Mouse (Mus musculus): ENCODE measurements around the gene Tmco1. TPM values are rescaled to one million over a fixed set of nuclear protein-coding genes. Genes with fewer than 3 reads are reported as not detected.
A peak's percentile ranks its signal among the peaks of the same experiment; 100 is the strongest.

Tmco1 gene
- total and polyA plus RNA-seq, 3 experiments = 110 to 128 TPM; not detected in 1

- Histone ChIP-seq H3K27ac (ENCODE audit: control insufficient read depth, low read depth, low read length) (peak overlapping the region; percentile 2; the same call in 1 of the 2 replicates), H3K79me2 (ENCODE audit: control insufficient read depth, insufficient read depth, low read length, poor library complexity) (peaks cover 29% of the 10 kb centered on the region), H3K9me3 (replicated peaks; ENCODE audit: insufficient read depth, low read length) (no peaks in the 10 kb centered on the region), H3K27me3 (ENCODE audit: control insufficient read depth in 1 of 2, insufficient read depth in 2 of 2, low read length in 2 of 2) (no peaks in the 10 kb centered on the region), H3K4me1 (ENCODE audit: control insufficient read depth in 1 of 2, insufficient read depth in 2 of 2, low read length in 2 of 2) (peaks cover 9 to 13% of the 10 kb centered on the region in 2 experiments), H3K9ac (ENCODE audit: control insufficient read depth, low read depth, low read length, poor library complexity, severe bottlenecking) (no peak overlapping the region), H3K4me3 (ENCODE audit: control insufficient read depth in 1 of 2, insufficient read depth in 1 of 2, low read depth in 2 of 2, low read length in 2 of 2) (no peak overlapping the region), H3K36me3 (ENCODE audit: control insufficient read depth in 1 of 2, insufficient read depth in 2 of 2, low read length in 2 of 2) (peaks cover 12 to 30% of the 10 kb centered on the region in 2 experiments)
- TF ChIP-seq MAX (IDR thresholded peaks at IDR 0.05; ENCODE audit: low read length) = peak; percentile 54; the same call in 1 of the 2 replicates
- no peak for TF ChIP-seq POLR2AphosphoS5 (IDR thresholded peaks at IDR 0.05; ENCODE audit: borderline replicate concordance, low read depth, low read length)
- no peak for TF ChIP-seq E2F4 (IDR thresholded peaks at IDR 0.05; ENCODE audit: borderline replicate concordance, low read depth, low read length)
- peak; percentile 32; the same call in 1 of the 2 replicates for TF ChIP-seq TCF12 (IDR thresholded peaks at IDR 0.05; ENCODE audit: low read depth, low read length)
- TF ChIP-seq KAT2A (conservative IDR thresholded peaks at IDR 0.05; ENCODE audit: low read depth, low read length) = 0 out of 2 replicates have a peak, but pooled peaks have one; percentile 21
- TF ChIP-seq ETS1 (IDR thresholded peaks at IDR 0.05; ENCODE audit: low read depth, low read length) = peak; percentile 63
- peak; percentile 42; the same call in 1 of the 2 replicates for TF ChIP-seq MXI1 (IDR thresholded peaks at IDR 0.05; ENCODE audit: low read depth, low read length)
- TF ChIP-seq SIN3A (IDR thresholded peaks at IDR 0.05; ENCODE audit: low read length) = peak; percentile 54; the same call in 1 of the 2 replicates
- no peak for TF ChIP-seq CTCF (IDR thresholded peaks at IDR 0.05 in 2 of 3, conservative IDR thresholded peaks at IDR 0.05 in 1 of 3; ENCODE audit: control insufficient read depth in 1 of 3, insufficient read depth in 1 of 3, low read depth in 2 of 3, low read length in 3 of 3, poor library complexity in 1 of 3, severe bottlenecking in 1 of 3)
- peak; percentile 47 to 66; a peak in 3 of 4 replicates for TF ChIP-seq EP300 (IDR thresholded peaks at IDR 0.05; ENCODE audit: low read depth in 1 of 2, low read length in 2 of 2)
- peak; percentile 68 for TF ChIP-seq GATA1 (IDR thresholded peaks at IDR 0.05; ENCODE audit: low read depth, low read length)
- TF ChIP-seq MYC (IDR thresholded peaks at IDR 0.05; ENCODE audit: low read depth, low read length) = peak; percentile 70; the same call in 1 of the 2 replicates
- no peak for TF ChIP-seq ZMIZ1 (IDR thresholded peaks at IDR 0.05; ENCODE audit: low read depth, low read length)
- TF ChIP-seq POLR2AphosphoS2 (IDR thresholded peaks at IDR 0.05; ENCODE audit: low read length) = peak; percentile 18; the same call in 1 of the 2 replicates
- TF ChIP-seq MEF2A (IDR thresholded peaks at IDR 0.05; ENCODE audit: extremely low read depth, insufficient replicate concordance, low read depth, low read length, poor library complexity, severe bottlenecking) = no peak
- peak; percentile 55 for DNase-seq (ENCODE audit: low read depth, low spot score)
Observed at GRCm38 (mm10) chr1:167312367-167312766, 4.2 kb downstream of the Tmco1 start.

GRCm38 (mm10) chr1:167313220-167313619, 5.0 kb downstream of the Tmco1 start:
- H3K4me3 ChIP-seq (ENCODE audit: control insufficient read depth in 1 of 2, insufficient read depth in 1 of 2, low read depth in 2 of 2, low read length in 2 of 2) = no peak overlapping the region
- H3K36me3 ChIP-seq (ENCODE audit: control insufficient read depth in 1 of 2, insufficient read depth in 2 of 2, low read length in 2 of 2) = peaks cover 17 to 30% of the 10 kb centered on the region in 2 experiments
- no peaks in the 10 kb centered on the region for H3K9me3 ChIP-seq (replicated peaks; ENCODE audit: insufficient read depth, low read length)
- H3K4me1 ChIP-seq (ENCODE audit: control insufficient read depth in 1 of 2, insufficient read depth in 2 of 2, low read length in 2 of 2) = peaks cover 9 to 13% of the 10 kb centered on the region in 2 experiments
- DNase-seq (ENCODE audit: low read depth, low spot score) = no peak
- H3K27ac ChIP-seq (ENCODE audit: control insufficient read depth, low read depth, low read length) = no peak overlapping the region
- peak; percentile 26; the same call in 1 of the 2 replicates for TF ChIP-seq SMC3 (IDR thresholded peaks at IDR 0.05; ENCODE audit: low read depth, low read length)
- TF ChIP-seq CTCF (IDR thresholded peaks at IDR 0.05 in 2 of 3, conservative IDR thresholded peaks at IDR 0.05 in 1 of 3; ENCODE audit: control insufficient read depth in 1 of 3, insufficient read depth in 1 of 3, low read depth in 2 of 3, low read length in 3 of 3, poor library complexity in 1 of 3, severe bottlenecking in 1 of 3) = peak in 2 of 3 experiments; percentile 15 to 31; a peak in 2 of 6 replicates
- TF ChIP-seq POLR2AphosphoS5 (IDR thresholded peaks at IDR 0.05; ENCODE audit: borderline replicate concordance, low read depth, low read length) = no peak
- peak overlapping the region; percentile 16; the same call in 1 of the 2 replicates for H3K9ac ChIP-seq (ENCODE audit: control insufficient read depth, low read depth, low read length, poor library complexity, severe bottlenecking)
- no peaks in the 10 kb centered on the region for H3K27me3 ChIP-seq (ENCODE audit: control insufficient read depth in 1 of 2, insufficient read depth in 2 of 2, low read length in 2 of 2)
- peaks cover 25% of the 10 kb centered on the region for H3K79me2 ChIP-seq (ENCODE audit: control insufficient read depth, insufficient read depth, low read length, poor library complexity)
